Mouse (Mus musculus): Measurements from ENCODE around the gene LTO1. TPM values are rescaled to one million over a fixed set of nuclear protein-coding genes. Genes with fewer than 3 reads are reported as not detected.
A peak's percentile ranks its signal among the peaks of the same experiment; 100 is the strongest.

LTO1 gene
- polyA plus RNA-seq, 2 experiments = 6.7 to 11.7 TPM

- no peak for TF ChIP-seq EP300 (IDR thresholded peaks at IDR 0.05; ENCODE audit: low read depth)
- TF ChIP-seq CTCF (IDR thresholded peaks at IDR 0.05; ENCODE audit: low read depth) = no peak
- no peak for DNase-seq (ENCODE audit: low read depth in 3 of 3, low spot score in 3 of 3)
- ATAC-seq (ENCODE audit: insufficient read depth) = no peak
- H3K27me3 ChIP-seq (ENCODE audit: control insufficient read depth, insufficient read depth, low read length) = peaks cover 36% of the 10 kb centered on the region
- H3K36me3 ChIP-seq (replicated peaks; ENCODE audit: control insufficient read depth, insufficient read depth, low read depth) = no peaks in the 10 kb centered on the region
- H3K27ac ChIP-seq = no peak overlapping the region
- no peak overlapping the region for H3K4me3 ChIP-seq (ENCODE audit: insufficient read depth in 1 of 2, low read depth in 2 of 2, low read length in 2 of 2)
- H3K4me1 ChIP-seq (replicated peaks; ENCODE audit: control insufficient read depth in 2 of 2, insufficient read depth in 2 of 2, low read length in 1 of 2) = no peaks in the 10 kb centered on the region
- no peaks in the 10 kb centered on the region for H3K9me3 ChIP-seq (ENCODE audit: control insufficient read depth, low read length)
- H3K9ac ChIP-seq (replicated peaks) = no peak overlapping the region
- no peak overlapping the region for H3K4me2 ChIP-seq (ENCODE audit: low read depth)
- 48% methylated on average over 2 of the region's 2 CpGs for WGBS (ENCODE audit: insufficient replicate concordance)
These were observed 23.0 kb upstream of the LTO1 start for GRCm38 (mm10) chr7:144891863-144892262.

DNA sequence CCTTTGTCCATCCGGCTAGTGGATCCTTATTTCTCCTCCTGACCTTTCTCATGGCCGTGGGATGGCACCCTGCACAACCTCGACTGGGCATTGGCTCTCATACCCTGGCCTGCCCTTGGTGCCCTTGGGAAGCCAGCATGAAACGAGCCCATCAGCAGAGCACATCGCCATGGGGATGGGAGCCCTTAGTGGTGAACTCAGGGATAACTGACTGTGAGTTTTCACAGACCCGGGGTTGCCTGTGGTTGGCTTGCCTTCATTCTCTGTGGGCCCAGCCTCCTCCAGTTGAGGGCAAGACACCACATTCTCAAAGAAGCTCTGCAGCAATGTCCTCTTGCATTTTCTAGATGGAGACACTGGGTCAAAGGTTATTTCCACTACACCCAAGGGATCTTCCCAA lies 22.6 kb upstream of the LTO1 start:
- no peak for TF ChIP-seq CTCF (IDR thresholded peaks at IDR 0.05; ENCODE audit: low read depth)
- no peak for TF ChIP-seq EP300 (IDR thresholded peaks at IDR 0.05; ENCODE audit: low read depth)
- Histone ChIP-seq H3K36me3 (replicated peaks; ENCODE audit: control insufficient read depth, insufficient read depth, low read depth) (no peaks in the 10 kb centered on the region), H3K4me3 (ENCODE audit: insufficient read depth in 1 of 2, low read depth in 2 of 2, low read length in 2 of 2) (no peak overlapping the region), H3K4me1 (replicated peaks; ENCODE audit: control insufficient read depth in 2 of 2, insufficient read depth in 2 of 2, low read length in 1 of 2) (no peaks in the 10 kb centered on the region), H3K27me3 (ENCODE audit: control insufficient read depth, insufficient read depth, low read length) (peaks cover 40% of the 10 kb centered on the region), H3K4me2 (ENCODE audit: low read depth) (no peak overlapping the region), H3K9ac (replicated peaks) (no peak overlapping the region), H3K27ac (no peak overlapping the region), H3K9me3 (ENCODE audit: control insufficient read depth, low read length) (no peaks in the 10 kb centered on the region)
- 35% methylated on average over 6 of the region's 6 CpGs for WGBS (ENCODE audit: insufficient replicate concordance)
- DNase-seq (ENCODE audit: low read depth in 3 of 3, low spot score in 3 of 3) (no peak), ATAC-seq (ENCODE audit: insufficient read depth) (no peak)

DNA sequence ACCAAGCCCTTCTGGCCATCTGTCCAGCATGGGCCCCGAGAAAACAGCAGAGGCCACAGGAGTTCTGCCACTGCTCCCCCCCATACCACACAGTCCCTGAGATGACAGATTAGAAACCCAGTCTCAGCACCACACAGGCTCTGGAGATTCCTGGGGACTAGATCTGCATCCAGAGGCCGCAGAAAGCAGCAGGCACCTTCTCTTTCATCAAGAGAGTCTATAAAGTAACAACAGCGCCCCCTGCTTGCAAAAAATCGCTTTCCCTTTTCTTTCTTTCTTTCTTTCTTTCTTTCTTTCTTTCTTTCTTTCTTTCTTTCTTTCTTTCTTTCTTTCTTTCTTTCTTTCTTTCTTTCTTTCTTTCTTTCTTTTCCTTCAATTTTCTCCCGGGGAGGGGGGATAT lies 20.7 kb upstream of the LTO1 start:
- WGBS (ENCODE audit: insufficient replicate concordance) = 11% methylated on average over 5 of the region's 5 CpGs

DNA sequence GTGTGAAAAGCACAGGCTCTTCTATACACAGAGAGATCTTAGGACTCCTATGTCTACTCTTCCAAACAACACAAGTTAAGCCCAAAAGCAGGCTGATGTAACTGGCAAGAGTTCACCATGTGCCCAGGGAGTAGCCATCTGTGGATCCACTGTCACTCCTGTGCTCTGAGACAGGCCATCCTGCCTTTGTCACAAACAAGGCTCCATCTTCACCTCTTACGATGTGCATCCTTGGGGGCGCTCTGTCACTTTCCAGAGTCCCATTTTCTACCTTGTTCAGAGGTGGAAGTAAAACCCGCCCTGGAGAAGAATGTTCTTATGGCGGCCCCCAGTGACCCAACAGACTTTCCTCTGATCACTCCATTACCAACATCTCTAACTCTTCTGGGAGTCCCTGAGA lies 20.2 kb upstream of the LTO1 start:
- 3% methylated on average over 4 of the region's 4 CpGs for WGBS (ENCODE audit: insufficient replicate concordance)
- H3K9me3 ChIP-seq (ENCODE audit: control insufficient read depth, low read length) = no peaks in the 10 kb centered on the region
- no peak overlapping the region for H3K4me3 ChIP-seq (ENCODE audit: insufficient read depth in 1 of 2, low read depth in 2 of 2, low read length in 2 of 2)
- no peak for ATAC-seq (ENCODE audit: insufficient read depth)
- H3K4me2 ChIP-seq (ENCODE audit: low read depth) = peak overlapping the region; percentile 68
- no peaks in the 10 kb centered on the region for H3K4me1 ChIP-seq (replicated peaks; ENCODE audit: control insufficient read depth in 2 of 2, insufficient read depth in 2 of 2, low read length in 1 of 2)
- TF ChIP-seq EP300 (IDR thresholded peaks at IDR 0.05; ENCODE audit: low read depth) = no peak
- TF ChIP-seq CTCF (IDR thresholded peaks at IDR 0.05; ENCODE audit: low read depth) = no peak
- H3K9ac ChIP-seq (replicated peaks) = no peak overlapping the region
- H3K36me3 ChIP-seq (replicated peaks; ENCODE audit: control insufficient read depth, insufficient read depth, low read depth) = no peaks in the 10 kb centered on the region
- no peak for DNase-seq (ENCODE audit: low read depth in 3 of 3, low spot score in 3 of 3)
- no peak overlapping the region for H3K27ac ChIP-seq
- peaks cover 53% of the 10 kb centered on the region for H3K27me3 ChIP-seq (ENCODE audit: control insufficient read depth, insufficient read depth, low read length)

More for the DNA sequence above, 20.7 kb upstream of the LTO1 start:
- ATAC-seq (ENCODE audit: insufficient read depth) = no peak
- Histone ChIP-seq H3K4me1 (replicated peaks; ENCODE audit: control insufficient read depth in 2 of 2, insufficient read depth in 2 of 2, low read length in 1 of 2) (no peaks in the 10 kb centered on the region), H3K27ac (no peak overlapping the region), H3K9me3 (ENCODE audit: control insufficient read depth, low read length) (no peaks in the 10 kb centered on the region), H3K36me3 (replicated peaks; ENCODE audit: control insufficient read depth, insufficient read depth, low read depth) (no peaks in the 10 kb centered on the region), H3K9ac (replicated peaks) (no peak overlapping the region), H3K4me2 (ENCODE audit: low read depth) (no peak overlapping the region), H3K4me3 (ENCODE audit: insufficient read depth in 1 of 2, low read depth in 2 of 2, low read length in 2 of 2) (no peak overlapping the region), H3K27me3 (ENCODE audit: control insufficient read depth, insufficient read depth, low read length) (peaks cover 51% of the 10 kb centered on the region)
- DNase-seq (ENCODE audit: low read depth in 3 of 3, low spot score in 3 of 3) = no peak
- TF ChIP-seq EP300 (IDR thresholded peaks at IDR 0.05; ENCODE audit: low read depth) (no peak), CTCF (IDR thresholded peaks at IDR 0.05; ENCODE audit: low read depth) (peak; percentile 48)

GRCm38 (mm10) chr7:144895305-144896111 lies 19.4 kb upstream of the LTO1 start:
- peak; percentile 56; the same call in 1 of the 2 replicates for ATAC-seq (ENCODE audit: insufficient read depth)
- Histone ChIP-seq H3K27me3 (ENCODE audit: control insufficient read depth, insufficient read depth, low read length) (peaks cover 55% of the 10 kb centered on the region), H3K36me3 (replicated peaks; ENCODE audit: control insufficient read depth, insufficient read depth, low read depth) (no peaks in the 10 kb centered on the region), H3K4me2 (ENCODE audit: low read depth) (peak overlapping the region; percentile 68), H3K9ac (replicated peaks) (no peak overlapping the region), H3K27ac (no peak overlapping the region), H3K4me3 (ENCODE audit: insufficient read depth in 1 of 2, low read depth in 2 of 2, low read length in 2 of 2) (peak overlapping the region; percentile 25 to 37), H3K9me3 (ENCODE audit: control insufficient read depth, low read length) (no peaks in the 10 kb centered on the region), H3K4me1 (replicated peaks; ENCODE audit: control insufficient read depth in 2 of 2, insufficient read depth in 2 of 2, low read length in 1 of 2) (no peaks in the 10 kb centered on the region)
- WGBS (ENCODE audit: insufficient replicate concordance) = 1% methylated on average over 37 of the region's 37 CpGs
- TF ChIP-seq EP300 (IDR thresholded peaks at IDR 0.05; ENCODE audit: low read depth) = no peak
- TF ChIP-seq CTCF (IDR thresholded peaks at IDR 0.05; ENCODE audit: low read depth) = peak; percentile 87
- DNase-seq (ENCODE audit: low read depth in 3 of 3, low spot score in 3 of 3) = peak in 1 of 3 experiments; percentile 33
